Mouse (Mus musculus) CD4-positive helper T cell, adult 2 months (primary cell): Measurements from ENCODE around the gene Mpi.

Experiments
- DNase-seq: peaks from one replicate; pipeline ENCODE4 v3.0.0-alpha.2; 2012; ENCODE audit warnings: low read depth, missing footprints, low spot score

Gene Mpi

DNA sequence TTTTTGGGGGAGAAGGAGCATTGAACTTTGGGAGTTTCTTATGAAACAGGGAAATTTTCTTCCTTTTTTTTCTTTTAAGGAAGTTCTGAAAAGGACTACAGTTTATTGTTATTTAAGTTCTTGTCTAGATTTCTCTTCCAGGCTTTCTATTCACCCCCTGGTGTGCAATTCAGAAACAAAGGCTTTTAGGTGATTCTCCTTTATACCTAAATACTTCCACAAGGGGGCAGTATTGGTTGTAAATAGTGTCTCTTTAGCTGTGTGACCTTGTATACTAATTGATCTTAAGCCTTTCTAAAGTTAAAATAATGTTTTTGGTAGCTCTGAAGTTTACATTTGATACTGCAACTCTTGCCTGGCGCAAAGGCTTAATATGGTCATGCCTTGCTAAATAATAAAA, 28.8 kb downstream of the Mpi start:
- peak; percentile 79 for DNase-seq

DNA sequence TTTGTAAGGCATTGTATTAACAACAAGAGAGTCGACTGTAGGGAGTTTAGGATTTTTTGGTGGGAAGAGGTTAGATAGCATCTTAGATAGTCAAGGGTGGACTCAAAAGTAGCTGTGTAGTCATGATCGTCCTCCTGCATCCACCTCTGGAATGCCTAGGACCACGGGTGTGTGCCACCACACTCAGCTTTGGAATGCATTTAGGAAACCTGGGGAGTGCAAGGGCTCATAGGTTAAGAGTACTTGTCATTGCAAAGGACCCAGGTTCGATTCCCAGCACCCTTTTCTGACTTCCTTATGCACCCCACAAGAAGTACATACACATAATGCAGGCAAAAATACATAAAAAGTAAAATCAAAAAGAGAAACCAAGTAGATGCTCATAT, 29.7 kb downstream of the Mpi start:
- DNase-seq, result no peak

DNA sequence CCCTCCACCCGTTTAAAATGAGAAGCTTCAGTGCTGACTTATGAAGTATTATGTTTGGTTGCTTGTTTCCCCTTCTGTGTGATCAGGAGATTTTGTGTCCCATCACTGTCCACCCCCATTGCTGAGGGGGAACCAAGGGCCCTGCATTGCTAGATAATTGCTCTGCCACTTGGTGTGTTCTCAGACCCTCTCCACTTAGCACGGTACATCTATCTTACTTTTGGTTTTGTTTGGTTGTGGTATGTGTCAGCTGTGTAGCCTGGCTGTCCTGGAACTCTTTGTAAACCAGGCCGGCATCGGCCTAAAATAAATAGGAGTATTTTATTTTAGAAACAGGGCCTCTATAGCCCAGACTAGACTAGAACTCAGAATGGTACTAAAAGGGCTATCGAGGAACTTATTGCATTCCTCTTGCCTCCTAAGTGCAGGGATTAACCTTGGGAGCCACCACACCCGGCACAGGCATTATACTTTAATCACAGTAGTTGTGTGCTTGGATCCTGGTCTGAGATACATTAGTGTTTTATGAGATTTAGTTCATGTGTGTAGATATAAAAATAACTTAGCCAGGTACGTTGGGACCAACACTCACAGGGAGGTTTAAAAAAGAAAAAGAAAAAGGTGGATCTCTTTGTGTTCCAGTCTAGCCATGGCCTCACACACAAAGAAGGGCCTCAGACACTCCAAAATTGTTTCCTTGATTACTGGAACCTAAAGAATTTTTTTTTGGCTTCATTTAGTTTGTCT, 30.3 kb downstream of the Mpi start:
- peak; percentile 21 for DNase-seq

DNA sequence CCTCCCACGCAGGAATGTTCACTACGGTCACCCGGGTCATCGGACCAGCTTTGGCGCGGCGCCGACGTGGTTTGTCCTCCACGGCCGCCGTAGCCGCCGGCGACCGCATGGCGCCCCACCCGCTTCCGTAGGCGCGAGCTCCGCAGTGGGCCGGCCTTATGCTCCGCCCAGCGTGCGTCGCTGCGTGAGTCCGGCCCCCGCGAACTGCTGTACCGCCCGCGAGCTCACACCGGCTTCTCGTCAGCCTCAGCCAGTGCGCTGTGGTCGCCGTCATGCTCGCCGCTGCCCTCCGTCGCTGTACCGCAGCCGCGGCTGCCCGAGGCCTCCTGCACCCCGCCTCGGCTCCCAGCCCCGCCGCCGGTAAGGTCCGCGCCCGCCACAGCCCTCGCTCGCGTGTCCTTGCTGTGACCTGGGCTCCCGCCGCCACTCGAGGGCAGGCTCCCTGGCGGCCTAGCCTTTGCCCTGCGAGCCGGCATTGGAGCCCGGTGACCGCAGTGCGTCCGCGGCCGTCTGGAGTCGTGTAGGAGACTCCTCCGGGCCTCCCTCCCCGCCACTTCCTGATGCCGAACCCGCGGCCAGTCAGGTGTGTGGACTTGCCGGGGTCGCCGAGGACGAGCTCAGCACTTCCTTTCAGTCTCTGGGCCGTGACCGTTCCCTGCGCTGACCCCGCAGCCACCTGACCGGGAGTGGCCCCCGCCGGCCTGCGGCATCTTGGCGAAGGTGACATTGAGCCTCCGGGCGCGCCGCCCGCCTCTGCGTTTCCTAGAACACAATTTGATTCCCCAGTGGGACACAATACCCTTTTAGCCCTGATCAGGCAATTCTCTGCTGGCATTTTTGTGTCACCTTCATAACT, 31.3 kb downstream of the Mpi start, which contains the start of gene Cox5a:
Gene Cox5a (plus strand): TSS at position 219 of the 856 bp plus-strand sequence.
- DNase-seq, result peak; percentile 93

DNA sequence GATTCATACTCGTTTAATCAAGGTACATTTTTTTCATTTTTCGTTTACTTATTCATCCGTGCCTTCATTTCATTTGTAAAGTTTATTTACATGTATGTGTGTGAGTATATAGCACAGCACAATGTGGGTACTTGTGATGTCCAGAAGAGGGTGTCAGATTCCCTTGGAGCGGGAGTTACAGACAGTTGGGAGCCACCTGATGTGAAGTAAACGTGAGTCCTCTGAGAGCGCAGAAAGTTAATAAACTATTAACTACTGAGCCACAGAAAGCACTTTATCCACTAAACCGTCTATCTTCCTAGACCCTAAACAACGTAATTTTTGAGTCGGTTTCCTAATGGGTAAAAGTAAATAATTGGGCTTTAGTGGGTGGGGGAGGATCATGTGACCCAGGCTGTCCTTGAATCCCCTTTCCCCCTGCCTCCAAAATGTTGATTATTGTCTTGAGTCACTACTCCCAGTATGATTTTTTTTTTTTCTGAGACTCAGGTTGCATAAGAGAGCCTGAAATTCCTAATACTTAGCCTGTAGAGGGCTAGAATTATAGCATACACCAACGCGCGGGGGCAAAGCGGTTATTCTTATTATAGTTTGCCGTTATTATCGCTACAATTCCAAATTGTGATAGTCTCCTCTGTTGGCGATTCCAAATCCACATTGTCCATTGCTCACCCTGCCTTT, 32.0 kb downstream of the Mpi start:
- no peak for DNase-seq

DNA sequence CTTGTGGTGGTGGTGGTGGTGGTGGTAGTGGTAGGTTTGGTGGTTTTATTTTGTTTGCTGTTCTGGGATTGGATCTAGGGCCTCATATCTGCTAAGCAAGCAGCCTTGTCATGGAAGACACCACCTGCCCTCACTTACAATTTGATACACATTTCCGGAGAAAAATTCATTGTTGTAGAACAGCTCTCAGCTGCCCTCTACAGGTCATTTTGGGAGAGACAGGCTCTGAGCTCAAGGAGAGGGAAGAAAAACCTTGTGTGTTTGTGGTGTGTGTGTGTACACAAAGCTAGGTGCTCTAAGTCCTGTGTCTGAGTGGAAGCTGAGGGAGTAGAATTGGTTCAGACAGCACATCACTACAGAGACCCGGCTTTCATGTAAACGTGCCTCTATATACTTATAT, 35.5 kb downstream of the Mpi start:
- peak; percentile 78 for DNase-seq

DNA sequence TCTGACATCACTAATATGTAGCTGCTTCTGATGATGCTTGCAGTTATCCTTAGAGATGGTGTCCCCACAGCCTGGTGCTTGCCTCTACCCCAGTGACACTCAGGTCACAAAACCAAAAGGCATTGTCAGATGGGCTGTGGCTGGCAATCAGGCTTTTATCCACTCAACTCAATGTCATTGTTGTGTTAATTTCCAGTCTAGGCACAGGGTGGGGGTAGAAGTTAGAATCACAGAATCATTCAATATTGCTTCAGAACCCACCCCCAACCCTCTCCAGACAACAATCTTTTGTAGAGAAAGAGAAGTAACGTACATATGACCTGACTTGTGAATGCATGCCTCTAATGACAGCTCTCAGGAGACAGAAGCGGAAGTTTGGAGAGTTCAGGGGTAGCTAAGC, 42.0 kb downstream of the Mpi start:
- DNase-seq, result no peak

DNA sequence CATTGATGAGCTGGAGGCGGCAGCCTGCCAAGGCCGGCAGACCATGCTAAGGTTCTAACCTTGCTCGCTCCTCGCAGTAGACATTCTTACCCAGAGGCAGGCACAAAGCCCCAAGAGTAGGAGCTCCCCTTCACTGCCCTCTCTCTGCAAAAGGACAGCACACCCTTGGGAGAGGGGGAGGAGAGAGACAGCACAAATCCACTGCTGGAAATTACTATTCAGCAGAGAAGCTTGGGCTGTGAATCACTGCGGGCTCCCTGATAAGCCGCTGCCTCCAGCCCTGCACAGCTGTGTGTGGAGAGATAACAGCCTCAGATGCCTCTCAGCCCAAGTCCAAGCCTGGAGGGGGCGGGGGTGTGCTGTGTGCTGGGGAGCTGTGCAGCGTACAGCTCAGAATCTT, 46.9 kb downstream of the Mpi start:
- no peak for DNase-seq

DNA sequence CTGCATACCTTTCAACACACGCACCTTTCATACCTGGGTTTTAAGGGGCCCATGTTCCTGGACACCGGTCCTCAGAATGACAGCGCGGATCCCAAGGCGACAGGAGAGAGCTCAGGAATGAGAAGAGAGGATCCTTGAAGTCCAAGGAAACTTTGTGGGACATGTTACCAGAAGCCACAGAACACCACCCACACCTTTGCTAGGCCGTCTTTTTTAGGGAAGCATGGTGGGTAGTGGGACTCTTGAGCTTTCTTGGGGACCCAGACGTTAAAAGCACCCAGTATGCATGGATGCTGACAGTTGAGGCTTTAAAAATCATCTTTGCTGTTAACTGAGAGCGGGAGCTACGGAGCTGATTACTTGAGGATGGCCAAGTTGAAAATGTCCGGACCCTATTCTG, 47.7 kb downstream of the Mpi start:
- DNase-seq, result no peak

DNA sequence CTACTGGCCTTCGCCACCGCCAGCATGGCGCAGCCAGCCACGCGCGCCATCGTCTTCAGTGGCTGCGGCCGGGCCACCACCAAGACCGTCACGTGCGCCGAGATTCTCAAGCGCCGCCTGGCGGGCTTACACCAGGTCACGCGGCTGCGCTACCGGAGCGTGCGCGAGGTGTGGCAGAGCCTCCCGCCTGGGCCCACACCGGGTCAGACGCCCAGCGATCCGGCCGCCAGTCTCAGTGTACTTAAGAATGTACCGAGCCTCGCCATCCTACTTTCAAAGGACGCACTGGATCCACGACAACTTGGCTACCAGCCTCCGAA, 48.2 kb downstream of the Mpi start:
- DNase-seq, result peak; percentile 60

DNA sequence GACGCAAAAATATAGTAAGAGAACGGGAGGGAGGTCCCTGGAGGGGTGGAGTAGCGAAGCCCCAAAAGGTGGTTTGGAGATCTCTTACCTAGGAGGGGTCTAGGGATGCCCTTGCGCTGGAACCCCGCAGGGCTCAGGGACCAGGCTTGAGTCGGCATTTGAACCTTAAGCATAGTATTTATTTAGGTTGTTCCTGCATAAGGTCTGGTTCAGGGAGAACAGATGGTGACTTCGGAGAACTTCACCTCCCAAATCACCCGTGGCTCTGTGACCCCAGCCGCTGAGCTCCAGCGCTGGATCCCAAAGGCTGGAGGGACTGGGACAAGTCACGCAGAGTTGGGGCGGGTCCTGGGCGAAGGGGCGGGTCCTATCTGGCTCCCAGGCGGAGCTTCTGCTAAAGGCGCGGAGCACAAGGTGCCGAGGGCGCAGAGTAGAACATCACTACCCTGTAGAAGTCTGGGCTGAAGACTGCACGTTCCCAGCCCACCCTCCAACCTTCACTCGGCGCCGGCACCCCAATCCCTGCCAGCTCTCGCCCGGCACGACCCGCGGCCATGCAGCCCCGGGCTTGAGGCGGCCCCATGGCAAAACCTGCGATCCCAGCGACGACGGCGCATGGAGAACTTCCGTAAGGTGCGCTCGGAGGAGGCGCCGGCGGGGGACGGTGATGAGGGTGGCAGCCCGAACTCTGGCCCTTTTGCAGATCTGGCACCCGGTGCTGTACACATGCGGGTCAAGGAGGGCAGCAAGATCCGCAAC, 48.8 kb downstream of the Mpi start, which contains the start of gene Rpp25:
Gene Rpp25 (plus strand): TSS at position 405 of the 759 bp plus-strand sequence.
- DNase-seq, result no peak

DNA sequence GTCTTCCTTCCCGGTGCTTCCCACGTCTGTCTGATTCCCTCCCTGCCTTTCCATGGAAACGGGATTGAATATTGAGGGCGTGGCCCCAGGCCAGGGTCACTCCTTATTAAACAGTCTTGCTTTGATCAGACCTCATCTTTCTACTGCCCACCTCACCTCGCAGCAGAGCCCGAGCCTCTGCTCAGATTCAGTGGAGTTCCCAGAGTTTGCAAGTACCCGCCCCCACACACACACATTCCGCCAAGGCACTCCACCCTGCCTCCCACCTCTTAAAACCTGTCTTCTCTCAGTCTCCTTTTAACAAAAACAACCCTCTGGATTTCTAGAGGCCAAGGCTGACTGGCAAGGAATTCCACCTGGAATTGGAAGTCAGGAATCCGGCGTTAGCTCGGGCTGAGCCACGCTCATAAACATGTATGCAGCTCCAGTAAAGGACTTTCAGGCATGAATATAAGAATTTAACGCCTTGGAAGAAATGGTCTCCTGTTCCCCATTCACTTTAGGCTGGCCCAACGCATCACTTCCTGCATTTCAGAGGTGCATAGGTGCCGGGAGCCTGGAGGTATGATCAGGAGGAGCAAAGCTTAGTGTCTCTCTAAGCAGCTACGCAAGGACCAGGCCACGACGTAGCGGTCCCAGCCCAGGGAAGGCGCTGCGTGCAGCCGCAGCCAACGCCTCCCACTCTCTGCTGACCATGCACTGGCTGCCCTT, 49.5 kb downstream of the Mpi start:
- no peak for DNase-seq

DNA sequence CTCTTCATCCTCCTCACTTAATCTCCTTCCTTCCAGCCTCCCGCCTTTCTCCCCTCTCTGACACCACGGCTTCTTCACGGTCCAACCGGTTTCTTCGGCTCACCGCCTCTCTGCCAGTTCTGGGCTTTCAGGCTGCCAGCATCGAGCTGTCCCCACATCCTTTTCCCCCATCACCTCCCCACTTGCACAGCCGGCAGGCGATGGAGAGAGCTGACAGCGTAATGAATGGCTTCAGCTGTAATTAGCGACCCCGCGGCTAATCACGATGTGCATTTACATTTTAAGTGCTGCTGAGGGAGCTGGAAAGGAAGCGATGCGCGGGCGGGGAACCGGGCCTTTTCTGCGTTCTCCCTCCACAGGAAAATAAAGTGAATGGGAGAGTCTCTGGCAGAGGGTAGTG, 50.7 kb downstream of the Mpi start:
- no peak for DNase-seq

DNA sequence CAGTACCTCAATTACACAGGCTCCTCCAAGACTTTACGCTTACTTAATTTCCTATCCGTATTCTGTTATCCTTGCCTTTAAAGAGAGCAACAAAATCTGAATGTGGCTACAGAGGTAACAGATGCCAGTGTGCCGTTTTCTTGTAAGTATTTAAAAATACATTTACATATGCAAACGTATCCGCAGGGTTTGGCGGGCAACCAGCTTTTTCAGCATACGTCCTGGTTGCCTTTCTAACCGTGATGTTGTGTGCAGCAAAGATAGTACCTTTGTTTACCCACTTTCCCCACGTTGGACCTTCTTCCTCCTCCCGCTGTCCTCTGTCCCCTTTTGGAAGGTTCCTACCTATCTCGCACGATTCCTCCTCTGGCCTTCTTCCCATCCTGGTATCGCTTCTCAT, 51.1 kb downstream of the Mpi start:
- DNase-seq, result no peak

DNA sequence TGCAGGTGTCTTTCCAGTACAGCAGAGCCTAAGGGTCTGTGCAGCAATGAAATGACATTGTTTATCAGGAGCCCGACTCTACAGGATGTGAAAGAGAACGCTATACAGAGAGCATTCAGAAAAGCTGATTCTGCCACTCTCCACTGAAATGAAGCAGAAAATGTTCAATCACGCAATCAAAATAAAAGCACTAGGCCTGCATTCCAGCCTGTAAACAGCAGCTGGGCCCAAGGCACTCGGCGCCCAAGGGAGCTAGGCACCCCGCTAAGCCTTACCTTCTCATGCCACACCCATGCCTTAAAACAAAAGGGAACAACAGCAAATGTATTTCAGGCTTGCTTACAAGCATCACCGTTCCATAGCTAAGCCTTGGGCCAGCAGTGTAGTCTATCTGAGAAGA, 54.0 kb downstream of the Mpi start:
- DNase-seq, result no peak

DNA sequence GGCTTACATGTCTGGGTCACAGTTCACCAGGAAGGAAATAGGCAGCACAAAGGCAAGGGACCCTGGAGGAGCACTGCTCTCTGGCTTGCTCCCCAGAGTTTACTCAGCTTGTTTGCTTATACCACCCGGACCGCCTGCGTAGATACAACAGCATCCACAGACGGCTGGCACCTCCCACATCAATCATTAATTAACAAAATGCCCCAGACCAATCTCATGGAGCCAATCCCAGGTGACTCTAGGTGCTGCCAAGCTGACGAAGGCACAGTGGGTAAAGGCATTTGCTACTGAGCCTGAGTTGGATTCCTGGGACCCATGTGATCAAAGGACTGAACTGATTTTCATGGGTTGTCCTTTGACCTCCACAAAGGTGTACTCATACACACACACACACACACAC, 55.3 kb downstream of the Mpi start:
- no peak for DNase-seq

DNA sequence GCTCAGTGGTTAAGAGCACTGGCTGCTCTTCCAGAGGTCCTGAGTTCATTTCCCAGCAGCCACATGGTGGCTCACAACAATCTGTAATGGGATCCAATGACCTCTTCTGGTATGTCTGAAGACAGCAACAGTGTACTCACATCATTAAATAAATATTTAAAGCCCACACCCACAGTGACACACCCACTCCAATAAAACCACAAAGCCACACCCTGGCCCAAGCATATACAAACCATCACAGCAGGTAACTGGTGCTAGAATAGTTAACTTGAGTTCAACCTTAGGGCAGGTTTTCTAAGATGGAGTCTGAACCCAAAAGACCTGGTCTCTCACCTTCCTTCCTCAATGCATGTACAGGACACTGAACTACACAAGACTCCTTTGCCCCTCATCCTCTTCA, 57.6 kb downstream of the Mpi start:
- no peak for DNase-seq
